Mouse (Mus musculus) lung, postnatal 0 days (tissue): Measurements from ENCODE around the gene Fut8. TPM values are rescaled to one million over a fixed set of nuclear protein-coding genes. Genes with fewer than 3 reads are reported as not detected.

Source experiments
- ATAC-seq: fragments of 200-750 bp; cut with Nextera tagmentation; 2 replicates; pipeline ENCODE4 v1.8.0; 2017; ENCODE audit warnings: moderate library complexity
- DNase-seq: peaks from one replicate; pipeline ENCODE4 v3.0.0-alpha.2; 2016; ENCODE audit warnings: low spot score
- H3K27ac ChIP-seq: fragments of 300-500 bp; sonication (generic); 2 replicates; pipeline ENCODE4 v1.5.1; 2014; ENCODE audit warnings: antibody characterized with exemption, mild to moderate bottlenecking, low read length, mixed read lengths
- H3K27me3 ChIP-seq: fragments of 300-500 bp; sonication (generic); replicated peaks from 2 replicates; pipeline ENCODE4 v1.6.1; 2014; ENCODE audit warnings: low read length, mixed read lengths; ENCODE audit not compliant: insufficient read depth
- H3K36me3 ChIP-seq: fragments of 300-500 bp; sonication (generic); 2 replicates; pipeline ENCODE4 v1.6.1; 2014; ENCODE audit warnings: low read length, mixed read lengths; ENCODE audit not compliant: insufficient read depth
- H3K4me1 ChIP-seq: fragments of 300-500 bp; sonication (generic); 2 replicates; pipeline ENCODE4 v1.6.1; 2014; ENCODE audit warnings: antibody characterized with exemption, low read depth, low read length, mixed read lengths; ENCODE audit not compliant: insufficient read depth
- H3K4me2 ChIP-seq: fragments of 300-500 bp; sonication (generic); replicated peaks from 2 replicates; pipeline ENCODE4 v1.6.1; 2014; ENCODE audit warnings: low read depth, mild to moderate bottlenecking, low read length, moderate library complexity, mixed read lengths
- H3K4me3 ChIP-seq: fragments of 300-500 bp; sonication (generic); 2 replicates; pipeline ENCODE4 v1.5.1; 2014; ENCODE audit warnings: low read depth, low read length
- H3K9ac ChIP-seq: fragments of 300-500 bp; sonication (generic); replicated peaks from 2 replicates; pipeline ENCODE4 v1.6.1; 2014; ENCODE audit warnings: low read depth, mild to moderate bottlenecking
- H3K9me3 ChIP-seq: fragments of 300-500 bp; sonication (generic); 2 replicates; pipeline ENCODE4 v1.6.1; 2016; ENCODE audit warnings: low read length, mixed read lengths
- CTCF ChIP-seq: IDR thresholded peaks from 2 replicates; pipeline ENCODE4 v1.5.1; 2016; ENCODE audit warnings: antibody characterized with exemption, mild to moderate bottlenecking
- EP300 ChIP-seq: IDR thresholded peaks from 2 replicates; pipeline ENCODE4 v1.6.1; 2016; ENCODE audit warnings: antibody characterized with exemption, mild to moderate bottlenecking, control low read depth
- WGBS: fragments of 180-500 bp; shearing (Covaris S2); extraction: QIAGEN DNeasy Blood & Tissue Kit; methylation state at CpG from one replicate; pipeline ENCODE4 v1.1.7; 2014; 5-methylcytosine and 5-hydroxymethylcytosine counted together
- polyA plus RNA-seq: library from polyadenylated mRNA; unstranded; fragments of >200 nt; fragmentation: Nextera tagmentation; extraction: Ambion mirVana; gene quantifications from 2 replicates; pipeline ENCODE4 v1.2.1, GENCODE M21; 2015

Fut8 gene
- polyA plus RNA-seq = 31.4 and 35.9 TPM in 2 replicates

DNA sequence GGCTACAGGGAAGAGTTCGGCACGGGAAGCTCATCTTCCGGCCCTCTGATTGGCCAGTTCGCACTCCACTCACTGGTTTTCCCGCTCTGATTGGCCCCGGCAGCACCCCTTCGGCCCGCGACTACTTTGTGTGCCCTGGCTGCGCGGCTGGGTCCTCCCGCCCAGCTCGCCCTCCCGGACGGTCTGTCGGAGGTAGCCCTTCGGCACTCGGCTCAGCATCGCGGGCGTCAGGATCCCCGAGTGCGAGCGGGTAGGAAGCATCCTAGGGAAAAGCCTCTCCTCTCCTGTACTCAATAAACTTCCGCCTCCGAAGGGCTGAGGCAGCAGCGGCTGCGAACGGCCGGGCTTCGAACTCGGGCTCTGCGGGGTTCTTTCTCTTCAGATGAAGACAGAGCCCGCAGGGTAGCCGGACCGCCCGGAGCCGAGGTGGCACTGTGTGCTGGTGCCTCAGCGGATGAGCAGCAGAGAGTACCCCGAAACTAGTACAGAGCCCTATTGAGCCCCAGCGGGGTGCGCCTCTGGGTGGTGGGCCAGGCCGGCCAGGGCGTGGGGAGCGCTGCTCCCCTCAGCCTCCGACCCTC lies at the start of gene Fut8:
Gene Fut8 (plus strand): TSS at position 176 of the 581 bp plus-strand sequence.
- H3K36me3 ChIP-seq = no peaks in the 10 kb centered on the region
- no peaks in the 10 kb centered on the region for H3K27me3 ChIP-seq
- ATAC-seq = peak; percentile 83
- peak; percentile 95 for DNase-seq
- no peaks in the 10 kb centered on the region for H3K4me1 ChIP-seq
- H3K9ac ChIP-seq = peak within 1 kb of the TSS; percentile 74
- peak within 1 kb of the TSS; percentile 93 for H3K27ac ChIP-seq
- H3K4me2 ChIP-seq = peak within 1 kb of the TSS; percentile 92
- under 1% methylated on average over 42 of the region's 46 CpGs for WGBS
- no peaks in the 10 kb centered on the region for H3K9me3 ChIP-seq
- peak within 1 kb of the TSS; percentile 92 for H3K4me3 ChIP-seq
- TF ChIP-seq EP300 (no peak), CTCF (no peak)

DNA sequence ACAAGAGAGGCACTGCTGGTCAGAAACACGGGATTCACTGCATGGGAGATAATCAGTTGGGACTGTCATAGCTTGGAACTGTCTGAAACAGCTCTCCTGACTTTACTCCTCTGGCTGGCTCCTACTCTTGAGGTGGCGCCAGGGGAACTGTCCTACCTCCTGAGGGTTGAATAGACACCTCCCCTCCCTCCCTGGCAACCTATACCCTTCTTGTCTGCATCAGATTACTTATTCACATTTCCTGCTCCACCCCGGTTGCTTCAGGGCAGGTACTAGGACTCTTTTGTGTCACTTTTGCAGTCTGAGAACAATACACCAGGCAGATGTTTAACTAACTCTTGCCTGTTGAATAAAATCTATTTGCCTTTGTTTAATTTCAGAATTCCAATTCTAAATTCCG lies 48.8 kb upstream of the Fut8 start:
- Histone ChIP-seq H3K9me3 (no peaks in the 10 kb centered on the region), H3K4me2 (no peak overlapping the region), H3K27me3 (no peaks in the 10 kb centered on the region), H3K36me3 (no peaks in the 10 kb centered on the region), H3K27ac (no peak overlapping the region), H3K4me3 (no peak overlapping the region), H3K4me1 (no peaks in the 10 kb centered on the region), H3K9ac (no peak overlapping the region)
- DNase-seq = no peak
- no peak for TF ChIP-seq CTCF
- TF ChIP-seq EP300 = no peak
- 47% methylated on average over 4 of the region's 4 CpGs for WGBS
- ATAC-seq = no peak

DNA sequence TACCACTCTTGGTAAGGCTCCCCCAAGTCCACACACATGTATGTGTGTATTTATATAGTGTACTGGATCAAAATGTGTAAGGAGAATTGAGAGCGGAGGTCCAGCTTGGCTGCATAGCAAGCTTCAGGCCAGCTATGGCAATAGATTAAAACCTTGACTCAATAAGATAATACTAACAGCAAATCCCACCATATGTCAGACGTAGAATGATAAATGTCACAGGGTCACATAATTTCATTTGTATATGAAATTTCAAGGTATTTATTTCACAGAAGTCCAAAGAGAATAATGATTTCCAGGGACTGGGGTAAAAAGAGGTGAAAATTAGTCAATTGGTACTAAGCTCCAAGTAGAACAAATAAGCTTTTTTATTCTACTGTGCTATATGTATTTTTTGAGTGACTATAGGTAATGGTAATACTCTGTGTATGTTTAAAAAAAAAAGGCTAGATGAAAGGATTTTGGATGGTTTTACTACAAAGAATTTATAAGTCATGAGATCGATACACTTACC lies 47.9 kb upstream of the Fut8 start:
- Histone ChIP-seq H3K9me3 (no peaks in the 10 kb centered on the region), H3K4me2 (no peak overlapping the region), H3K27me3 (no peaks in the 10 kb centered on the region), H3K9ac (no peak overlapping the region), H3K36me3 (no peaks in the 10 kb centered on the region), H3K4me1 (no peaks in the 10 kb centered on the region), H3K27ac (no peak overlapping the region), H3K4me3 (no peak overlapping the region)
- 84% methylated on average over 3 of the region's 3 CpGs for WGBS
- TF ChIP-seq CTCF (no peak), EP300 (no peak)
- ATAC-seq (no peak), DNase-seq (no peak)

DNA sequence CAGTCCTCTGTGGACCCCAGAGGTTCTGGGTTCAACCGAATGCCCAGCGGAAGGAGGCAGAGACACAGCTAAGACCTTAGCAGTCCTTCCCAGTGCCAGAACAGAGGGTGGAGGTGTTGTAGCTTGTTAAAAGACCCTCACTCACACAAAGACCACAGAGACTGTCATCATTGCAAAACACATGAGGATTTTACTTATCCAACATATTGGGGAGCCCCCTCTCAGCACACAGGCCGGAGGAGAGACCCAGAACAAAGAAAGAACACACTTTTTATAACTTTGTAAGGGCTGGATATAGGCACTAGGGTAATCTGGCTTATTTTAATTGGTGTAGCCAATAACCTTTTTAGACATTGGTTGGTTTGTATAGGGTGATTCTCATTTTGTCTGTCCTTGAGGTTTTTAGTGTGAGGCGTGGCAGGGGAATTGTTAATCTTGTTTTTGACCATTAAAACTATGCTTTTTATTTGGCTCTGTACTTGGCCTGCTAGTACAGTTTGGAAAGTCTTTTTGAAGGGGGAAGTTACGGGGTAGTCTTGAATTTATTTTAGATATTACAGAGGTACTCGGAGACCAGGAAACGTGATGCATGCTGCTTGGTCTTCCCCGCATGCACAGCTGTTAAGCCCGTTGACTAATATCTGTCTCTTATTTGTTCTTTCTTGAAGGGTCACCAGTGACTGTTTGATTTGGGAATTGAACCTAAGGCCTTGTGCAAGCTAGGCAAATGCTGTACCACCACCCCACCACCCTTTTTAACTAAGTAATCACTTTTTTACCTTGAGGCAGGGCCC lies 46.2 kb upstream of the Fut8 start:
- TF ChIP-seq EP300 (no peak), CTCF (no peak)
- Histone ChIP-seq H3K4me3 (no peak overlapping the region), H3K27ac (no peak overlapping the region), H3K36me3 (no peaks in the 10 kb centered on the region), H3K4me2 (no peak overlapping the region), H3K4me1 (no peaks in the 10 kb centered on the region), H3K9ac (no peak overlapping the region), H3K9me3 (no peaks in the 10 kb centered on the region), H3K27me3 (no peaks in the 10 kb centered on the region)
- ATAC-seq = no peak
- DNase-seq = no peak
- WGBS = 76% methylated on average over 9 of the region's 9 CpGs

DNA sequence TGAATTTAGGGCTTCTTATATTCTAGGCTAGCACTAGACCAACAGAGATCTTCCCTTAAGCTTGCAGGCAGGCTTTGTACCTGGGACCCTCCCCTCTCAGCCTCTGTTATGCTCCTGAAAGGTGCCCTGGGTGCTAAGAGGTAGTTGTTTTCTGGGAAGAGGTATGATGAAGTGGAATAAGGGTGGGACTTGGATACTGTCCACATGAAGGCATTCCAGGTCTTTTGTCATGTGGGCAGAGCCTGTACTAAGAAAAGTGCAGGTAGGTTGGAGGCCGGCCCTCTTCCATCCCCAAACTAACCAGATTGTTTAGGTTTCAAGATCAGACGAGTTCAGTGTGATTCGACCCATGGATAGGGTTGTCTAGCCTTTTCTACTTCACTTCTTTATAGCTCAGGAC lies 45.2 kb upstream of the Fut8 start:
- Histone ChIP-seq H3K9ac (no peak overlapping the region), H3K4me2 (no peak overlapping the region), H3K27me3 (no peaks in the 10 kb centered on the region), H3K36me3 (no peaks in the 10 kb centered on the region), H3K9me3 (no peaks in the 10 kb centered on the region), H3K27ac (no peak overlapping the region), H3K4me1 (no peaks in the 10 kb centered on the region), H3K4me3 (no peak overlapping the region)
- peak; percentile 52 for ATAC-seq
- 69% methylated on average over 3 of the region's 3 CpGs for WGBS
- no peak for TF ChIP-seq EP300
- TF ChIP-seq CTCF = no peak
- DNase-seq = peak; percentile 21

DNA sequence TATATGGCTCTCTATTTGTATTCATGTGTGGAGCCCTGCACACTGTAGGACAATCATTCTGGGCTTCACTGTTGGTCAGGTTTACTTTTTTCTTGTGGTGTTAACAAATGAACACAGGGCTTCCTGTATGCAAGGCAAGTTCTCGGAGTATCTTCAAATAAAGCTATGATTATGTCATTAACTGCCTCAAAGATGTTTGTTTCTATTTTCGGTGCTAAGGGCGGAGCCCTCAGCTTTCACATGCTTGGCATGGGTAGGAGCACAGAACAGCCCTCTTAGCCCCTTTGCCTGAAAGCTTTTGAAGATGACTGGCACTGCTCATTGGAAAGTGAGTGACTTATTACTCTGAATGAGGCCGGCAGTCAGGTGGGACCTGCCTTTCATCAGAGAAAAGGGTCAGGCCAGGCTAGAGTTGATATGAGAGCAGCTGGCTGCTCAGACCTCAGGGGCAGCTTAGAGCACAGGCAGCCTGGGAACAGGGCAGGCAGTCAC lies 44.7 kb upstream of the Fut8 start:
- Histone ChIP-seq H3K4me3 (no peak overlapping the region), H3K36me3 (no peaks in the 10 kb centered on the region), H3K9me3 (no peaks in the 10 kb centered on the region), H3K4me2 (no peak overlapping the region), H3K9ac (no peak overlapping the region), H3K27ac (no peak overlapping the region), H3K4me1 (no peaks in the 10 kb centered on the region), H3K27me3 (no peaks in the 10 kb centered on the region)
- ATAC-seq (peak; percentile 68), DNase-seq (peak; percentile 65)
- TF ChIP-seq CTCF = no peak
- no peak for TF ChIP-seq EP300
- 39% methylated on average over 4 of the region's 4 CpGs for WGBS
